Mouse (Mus musculus): ENCODE data around the gene Olfr1501. TPM values are rescaled to one million over a fixed set of nuclear protein-coding genes. Genes with fewer than 3 reads are reported as not detected.

Gene Olfr1501
- polyA plus RNA-seq, 1 experiment from 2014 or later, result not detected

Other genes starting within 250 kb of the Olfr1501 start
- not detected in 2 replicates for gene Olfr1487, start 233.3 kb downstream of the Olfr1501 start, polyA plus RNA-seq (2015; fragmentation: Nextera tagmentation; extraction: Ambion mirVana)
- not detected in 2 replicates for gene Olfr1489, start 219.1 kb downstream of the Olfr1501 start, polyA plus RNA-seq (2015; fragmentation: Nextera tagmentation; extraction: Ambion mirVana)
- gene Olfr1490, start 199.6 kb downstream of the Olfr1501 start, polyA plus RNA-seq (2015; fragmentation: Nextera tagmentation; extraction: Ambion mirVana), result not detected in 2 replicates
- not detected in 2 replicates for gene Olfr1491, start 153.4 kb downstream of the Olfr1501 start, polyA plus RNA-seq (2015; fragmentation: Nextera tagmentation; extraction: Ambion mirVana)
- gene Olfr1493-ps1, start 127.4 kb downstream of the Olfr1501 start, polyA plus RNA-seq (2015; fragmentation: Nextera tagmentation; extraction: Ambion mirVana), result not detected in 2 replicates
- not detected in 2 replicates for gene Olfr1494, start 111.0 kb downstream of the Olfr1501 start, polyA plus RNA-seq (2015; fragmentation: Nextera tagmentation; extraction: Ambion mirVana)
- not detected in 2 replicates for gene Olfr1495, start 86.1 kb downstream of the Olfr1501 start, polyA plus RNA-seq (2015; fragmentation: Nextera tagmentation; extraction: Ambion mirVana)
- gene Olfr1496, start 72.8 kb downstream of the Olfr1501 start, polyA plus RNA-seq (2015; fragmentation: Nextera tagmentation; extraction: Ambion mirVana), result not detected in 2 replicates
- not detected in 2 replicates for gene Olfr1497, start 52.5 kb downstream of the Olfr1501 start, polyA plus RNA-seq (2015; fragmentation: Nextera tagmentation; extraction: Ambion mirVana)
- gene Olfr1499, start 31.2 kb downstream of the Olfr1501 start, polyA plus RNA-seq (2015; fragmentation: Nextera tagmentation; extraction: Ambion mirVana), result not detected in 2 replicates
- gene Olfr1500, start 20.2 kb downstream of the Olfr1501 start, polyA plus RNA-seq (2015; fragmentation: Nextera tagmentation; extraction: Ambion mirVana), result not detected in 2 replicates
- not detected in 2 replicates for gene Olfr1502, start 11.1 kb upstream of the Olfr1501 start, polyA plus RNA-seq (2015; fragmentation: Nextera tagmentation; extraction: Ambion mirVana)
- gene Olfr1504, start 47.2 kb upstream of the Olfr1501 start, polyA plus RNA-seq (2015; fragmentation: Nextera tagmentation; extraction: Ambion mirVana), result not detected in 2 replicates
- not detected in 2 replicates for gene Olfr1505, start 62.8 kb upstream of the Olfr1501 start, polyA plus RNA-seq (2015; fragmentation: Nextera tagmentation; extraction: Ambion mirVana)